In genomic region chr14:122182220-122182619, GRCm38 (mm10) we compare ENCODE assay signal across 8 mouse cellular contexts. TPM values are rescaled to one million over a fixed set of nuclear protein-coding genes. Genes with fewer than 3 reads are reported as not detected.
A peak's percentile ranks its signal among the peaks of the same experiment; 100 is the strongest.
DNase-seq lines count a peak whose midpoint lies in the region; ATAC-seq and TF ChIP-seq lines count a peak whose summit lies in the region.

No protein-coding gene starts in this region.

- H3K9me3 ChIP-seq in lung, embryonic 14.5 days (ENCODE audit: low read depth, low read length), result no peaks in the 10 kb centered on the region
- no peaks in the 10 kb centered on the region for H3K9me3 ChIP-seq in limb, embryonic 14.5 days (ENCODE audit: control insufficient read depth, low read length)
- no peaks in the 10 kb centered on the region for H3K9me3 ChIP-seq in stomach, embryonic 14.5 days (ENCODE audit: control insufficient read depth, low read depth, low read length)

- no peak for ATAC-seq in lung, embryonic 14.5 days (ENCODE audit: insufficient read depth)
- 0 out of 2 replicates have a peak, but pooled peaks have one; percentile 13 for ATAC-seq in erythroblast, adult 5-6 weeks (replicated peaks; ENCODE audit: low FRiP score, poor library complexity, severe bottlenecking)
- no peak for ATAC-seq in limb, embryonic 14.5 days (ENCODE audit: low FRiP score, low read depth)
- ATAC-seq in stomach, embryonic 14.5 days (ENCODE audit: insufficient number of reproducible peaks, insufficient read depth, low FRiP score, low read depth), result no peak

- no peak for TF ChIP-seq CTCF in lung, embryonic 14.5 days (IDR thresholded peaks at IDR 0.05; ENCODE audit: low read depth)

- no peak for TF ChIP-seq POLR2A in limb, embryonic 14.5 days (IDR thresholded peaks at IDR 0.05; ENCODE audit: borderline replicate concordance, extremely low read depth, insufficient read depth, insufficient read length)

- H3K36me3 ChIP-seq in lung, embryonic 14.5 days (ENCODE audit: insufficient read depth), result no peaks in the 10 kb centered on the region
- H3K36me3 ChIP-seq in limb, embryonic 14.5 days (ENCODE audit: control insufficient read depth, insufficient read depth, low read length), result no peaks in the 10 kb centered on the region
- H3K36me3 ChIP-seq in stomach, embryonic 14.5 days (ENCODE audit: control insufficient read depth, insufficient read depth, low read length), result no peaks in the 10 kb centered on the region

- H3K4me2 ChIP-seq in lung, embryonic 14.5 days, result peak overlapping the region; percentile 68
- H3K4me2 ChIP-seq in limb, embryonic 14.5 days (replicated peaks; ENCODE audit: low read depth, low read length, severe bottlenecking), result peak overlapping the region; percentile 55; the same call in 1 of the 2 replicates
- peak overlapping the region; percentile 65 for H3K4me2 ChIP-seq in stomach, embryonic 14.5 days (replicated peaks; ENCODE audit: low read depth, low read length)

- no peak overlapping the region for H3K27ac ChIP-seq in lung, embryonic 14.5 days (ENCODE audit: low read depth)
- H3K27ac ChIP-seq in limb, embryonic 14.5 days (replicated peaks; ENCODE audit: low read depth, low read length), result no peak overlapping the region
- H3K27ac ChIP-seq in stomach, embryonic 14.5 days (ENCODE audit: low read length), result no peak overlapping the region

- 0 out of 2 replicates have a peak, but pooled peaks cover 4% of the 10 kb centered on the region for H3K4me1 ChIP-seq in lung, embryonic 14.5 days (ENCODE audit: insufficient read depth)
- H3K4me1 ChIP-seq in limb, embryonic 14.5 days (ENCODE audit: control insufficient read depth, insufficient read depth, low read length), result 0 out of 2 replicates have a peak, but pooled peaks cover 2% of the 10 kb centered on the region
- no peaks in the 10 kb centered on the region; the same call in 1 of the 2 replicates for H3K4me1 ChIP-seq in stomach, embryonic 14.5 days (ENCODE audit: control insufficient read depth, insufficient read depth, low read length)

- peak overlapping the region; percentile 70 for H3K4me3 ChIP-seq in lung, embryonic 14.5 days (ENCODE audit: low read depth, low read length)
- H3K4me3 ChIP-seq in limb, embryonic 14.5 days (replicated peaks; ENCODE audit: low read length), result peak overlapping the region; percentile 54; the same call in 1 of the 2 replicates
- H3K4me3 ChIP-seq in stomach, embryonic 14.5 days (ENCODE audit: low read depth, low read length), result peak overlapping the region; percentile 73; the same call in 1 of the 2 replicates

- peak overlapping the region; percentile 75; the same call in 1 of the 2 replicates for H3K9ac ChIP-seq in lung, embryonic 14.5 days
- no peak overlapping the region for H3K9ac ChIP-seq in limb, embryonic 14.5 days (ENCODE audit: low read depth, low read length, severe bottlenecking)
- H3K9ac ChIP-seq in stomach, embryonic 14.5 days (replicated peaks; ENCODE audit: low read depth, low read length), result no peak overlapping the region

- H3K27me3 ChIP-seq in lung, embryonic 14.5 days (ENCODE audit: insufficient read depth, low read length), result no peaks in the 10 kb centered on the region
- H3K27me3 ChIP-seq in limb, embryonic 14.5 days (ENCODE audit: control insufficient read depth, insufficient read depth, low read length), result no peaks in the 10 kb centered on the region
- no peaks in the 10 kb centered on the region for H3K27me3 ChIP-seq in stomach, embryonic 14.5 days (ENCODE audit: control insufficient read depth, insufficient read depth, low read length)

- DNase-seq in lung, embryonic 14.5 days, result no peak
- no peak for DNase-seq in lung, adult 18-20 months
- no peak for DNase-seq in limb, embryonic 14.5 days (ENCODE audit: low spot score)
- DNase-seq in gastrocnemius, adult 8-10 months (ENCODE audit: low spot score in 2 of 2), result no peak
- no peak for DNase-seq in right cerebral cortex, adult 18-20 months
- no peak for DNase-seq in gastrocnemius, adult 18-20 months (ENCODE audit: low spot score)

- 61% methylated on average over 6 of the region's 6 CpGs for WGBS in lung, embryonic 14.5 days
- WGBS in limb, embryonic 14.5 days, result 73% methylated on average over 6 of the region's 6 CpGs
- 62% methylated on average over 6 of the region's 6 CpGs for WGBS in stomach, embryonic 14.5 days

RNA-seq across cellular contexts. Expression of gene Clybl, which starts 0.7 kb away (rescaled TPM):
- 20.1 and 20.7 TPM in 2 replicates for polyA plus RNA-seq in lung, embryonic 14.5 days (2014; fragmentation: Nextera tagmentation; extraction: Ambion mirVana)
- total RNA-seq in erythroblast, adult 5-6 weeks (2015; ENCODE audit: low replicate concordance), result 11.1 and 24.4 TPM in 2 replicates
- 2.6 and 6.8 TPM in 2 replicates for total RNA-seq in erythroblast, adult 5-6 weeks (2017; ENCODE audit: low replicate concordance)
- polyA plus RNA-seq in limb, embryonic 14.5 days (2012; rRNA removed), result 9.1 and 13.3 TPM in 2 replicates
- 16.8 and 20.4 TPM in 2 replicates for polyA plus RNA-seq in limb, embryonic 14.5 days (2014; fragmentation: Nextera tagmentation; extraction: Ambion mirVana)
- polyA plus RNA-seq in stomach, embryonic 14.5 days (2014; fragmentation: Nextera tagmentation; extraction: Ambion mirVana), result 27.0 and 27.5 TPM in 2 replicates
- 10 to 100 TPM; 63.6 to 71.6 (median 70.3) TPM for total RNA-seq in gastrocnemius, adult 8-10 months (2022)
- 10 to 100 TPM; 68.5 to 70.8 TPM for total RNA-seq in gastrocnemius, adult 18-20 months (2021)
